Mouse (Mus musculus) forelimb bud, embryonic 11.5 days (tissue): Measurements from ENCODE around the gene Olfr275.
"Not testable (repeated sequence)": the region's sequence is repeated elsewhere in the genome, so short reads cannot be mapped to it uniquely, and the experiment has no call there.

Experiments used
- DNase-seq: peaks from one replicate; pipeline ENCODE4 v3.0.0-alpha.2; 2012; ENCODE audit warnings: low read depth, low spot score

The Olfr275 gene

GRCm38 (mm10) chr4:52814304-52814703, at the start of gene Olfr275:
Olfr275 (plus strand) TSS chr4:52814604.
- DNase-seq: no peak

- no peak for DNase-seq
Measured at GRCm38 (mm10) chr4:52765612-52766011, 48.8 kb upstream of the Olfr275 start.

- DNase-seq: no peak
Measured at GRCm38 (mm10) chr4:52772186-52772585, 42.2 kb upstream of the Olfr275 start.

- no peak for DNase-seq
Measured at GRCm38 (mm10) chr4:52800013-52800412, 14.4 kb upstream of the Olfr275 start.

- peak; percentile 1 for DNase-seq
Measured at GRCm38 (mm10) chr4:52811871-52812270, 2.5 kb upstream of the Olfr275 start.

- no peak for DNase-seq
Measured at GRCm38 (mm10) chr4:52821375-52821774, 7.0 kb downstream of the Olfr275 start.

- not testable (repeated sequence) for DNase-seq
Measured at GRCm38 (mm10) chr4:52845411-52845810, 31.0 kb downstream of the Olfr275 start.

GRCm38 (mm10) chr4:52849039-52849635, 34.7 kb downstream of the Olfr275 start:
- DNase-seq: no peak

- DNase-seq: no peak
Measured at GRCm38 (mm10) chr4:52849672-52850071, 35.3 kb downstream of the Olfr275 start.

- no peak for DNase-seq
Measured at GRCm38 (mm10) chr4:52859136-52859535, 44.7 kb downstream of the Olfr275 start, which contains the start of gene Olfr273. Olfr273 (minus strand) TSS chr4:52859236.

- no peak for DNase-seq
Measured at GRCm38 (mm10) chr4:52864156-52864555, 49.8 kb downstream of the Olfr275 start.
